In the genomic region with DNA sequence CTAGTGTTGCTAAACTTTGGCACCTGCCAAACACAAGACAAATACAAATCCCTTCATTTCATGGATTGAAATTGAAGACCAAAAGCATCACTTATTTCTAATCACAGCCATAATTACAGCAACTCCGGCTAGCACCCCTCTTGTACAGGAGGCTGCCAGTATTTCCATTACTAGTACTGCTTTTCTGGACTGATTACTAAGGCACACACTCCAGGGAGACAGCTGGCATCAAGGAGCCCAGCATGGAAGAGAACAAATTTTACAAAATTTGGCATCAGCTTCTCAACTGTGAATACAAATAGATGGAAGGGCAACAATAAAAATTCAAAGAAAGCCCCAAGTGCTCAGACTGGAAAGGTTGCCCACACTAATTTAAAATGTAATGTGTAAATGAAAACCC, we compare ENCODE assay signal across 21 mouse cellular contexts.
DNase-seq lines count a peak whose midpoint lies in the region; ATAC-seq lines count a peak whose summit lies in the region.
"Had no signal": no experiment of that assay in that cellular context is flagged by ENCODE, and none has a peak within 500 bp of the region (broad histone marks: within the 10 kb centered on the region; RNA-seq: fewer than 3 reads in every experiment).

No protein-coding gene starts in this region.

- ATAC-seq in hindbrain, embryonic 14.5 days (ENCODE audit: low FRiP score), result no peak
- no peak for ATAC-seq in hindbrain, embryonic 11.5 days (ENCODE audit: low FRiP score)
- ATAC-seq in erythroblast, adult 5-6 weeks (replicated peaks; ENCODE audit: low FRiP score, poor library complexity, severe bottlenecking), result no peak
- ATAC-seq: intestine, embryonic 16.5 days; midbrain, embryonic 13.5 days had no signal

- no peak overlapping the region for H3K27ac ChIP-seq in hindbrain, embryonic 14.5 days
- no peak overlapping the region for H3K27ac ChIP-seq in hindbrain, embryonic 11.5 days (ENCODE audit: low read depth, low read length)
- H3K27ac ChIP-seq: heart, embryonic 13.5 days; hindbrain, embryonic 10.5 days; macrophage; midbrain, embryonic 13.5 days had no signal

- H3K27me3 ChIP-seq in hindbrain, embryonic 14.5 days (ENCODE audit: control insufficient read depth, insufficient read depth, low read length), result no peaks in the 10 kb centered on the region
- H3K27me3 ChIP-seq in hindbrain, embryonic 11.5 days (ENCODE audit: control insufficient read depth, insufficient read depth, low read length), result no peaks in the 10 kb centered on the region
- H3K27me3 ChIP-seq: heart, embryonic 13.5 days; midbrain, embryonic 13.5 days had no signal

- no peak overlapping the region for H3K4me2 ChIP-seq in hindbrain, embryonic 14.5 days (replicated peaks)
- no peak overlapping the region for H3K4me2 ChIP-seq in hindbrain, embryonic 11.5 days (replicated peaks; ENCODE audit: low read depth, low read length)
- H3K4me2 ChIP-seq: heart, embryonic 13.5 days; midbrain, embryonic 13.5 days had no signal

- no peaks in the 10 kb centered on the region for H3K4me1 ChIP-seq in hindbrain, embryonic 14.5 days (replicated peaks; ENCODE audit: control insufficient read depth, insufficient read depth, low read length)
- H3K4me1 ChIP-seq in hindbrain, embryonic 11.5 days (replicated peaks; ENCODE audit: control insufficient read depth, insufficient read depth, low read length), result no peaks in the 10 kb centered on the region
- H3K4me1 ChIP-seq: heart, embryonic 13.5 days; hindbrain, embryonic 10.5 days; midbrain, embryonic 13.5 days had no signal

- DNase-seq in hindbrain, embryonic 14.5 days (ENCODE audit: low spot score), result peak; percentile 30
- no peak for DNase-seq in hindbrain, embryonic 11.5 days (ENCODE audit: low spot score)
- DNase-seq in cerebellum, adult 11-12 months, result peak; percentile 72
- DNase-seq in cerebellum, postnatal 36 days, result peak; percentile 50 to 54
- peak; percentile 10 to 77 for DNase-seq in layer of hippocampus, postnatal 14 days (ENCODE audit: low spot score in 2 of 2)
- no peak for DNase-seq in adrenal gland, postnatal 14 days
- DNase-seq in urinary bladder, postnatal 25 days (ENCODE audit: low spot score), result no peak
- DNase-seq: B cell, adult 2 months; embryo, embryonic 11 days; kidney, postnatal 10 days; liver; lung, adult 18-20 months; right cerebral cortex, adult 18-20 months; spleen, adult 18-20 months; thymus, postnatal 4 days had no signal

- no peaks in the 10 kb centered on the region for H3K36me3 ChIP-seq in hindbrain, embryonic 14.5 days (replicated peaks; ENCODE audit: control insufficient read depth, insufficient read depth)
- no peaks in the 10 kb centered on the region for H3K36me3 ChIP-seq in hindbrain, embryonic 11.5 days (ENCODE audit: control insufficient read depth, insufficient read depth, low read length)
- H3K36me3 ChIP-seq: heart, embryonic 13.5 days; hindbrain, embryonic 10.5 days; midbrain, embryonic 13.5 days had no signal

- 67% methylated on average over 1 of the region's 1 CpGs for WGBS in hindbrain, embryonic 14.5 days
- WGBS in hindbrain, embryonic 11.5 days, result 96% methylated on average over 1 of the region's 1 CpGs

- no peak overlapping the region for H3K9ac ChIP-seq in hindbrain, embryonic 14.5 days
- no peak overlapping the region for H3K9ac ChIP-seq in hindbrain, embryonic 11.5 days (ENCODE audit: low read depth, low read length)
- H3K9ac ChIP-seq: heart, embryonic 13.5 days; midbrain, embryonic 13.5 days had no signal

- H3K9me3 ChIP-seq in hindbrain, embryonic 14.5 days (ENCODE audit: control insufficient read depth, low read length), result no peaks in the 10 kb centered on the region
- no peaks in the 10 kb centered on the region for H3K9me3 ChIP-seq in hindbrain, embryonic 11.5 days (ENCODE audit: control insufficient read depth, low read length)
- H3K9me3 ChIP-seq: heart, embryonic 13.5 days; hindbrain, embryonic 10.5 days; midbrain, embryonic 13.5 days had no signal

- H3K4me3 ChIP-seq in hindbrain, embryonic 14.5 days (replicated peaks; ENCODE audit: low read length), result no peak overlapping the region
- no peak overlapping the region for H3K4me3 ChIP-seq in hindbrain, embryonic 11.5 days (ENCODE audit: low read depth, low read length)
- H3K4me3 ChIP-seq: heart, embryonic 13.5 days; hindbrain, embryonic 10.5 days; midbrain, embryonic 13.5 days had no signal

Comparison
In these comparisons a context has a peak if more than half of its experiments do, and no peak if none do; other contexts are left out.
1. DNase-seq: peak in hindbrain, embryonic 14.5 days (single experiment), cerebellum, adult 11-12 months (single experiment), cerebellum, postnatal 36 days (2 of 2) and layer of hippocampus, postnatal 14 days (2 of 2); none in hindbrain, embryonic 11.5 days (single experiment), adrenal gland, postnatal 14 days (single experiment) and urinary bladder, postnatal 25 days (single experiment).